Mouse (Mus musculus): Measurements from ENCODE around the gene Clic1.
"Not testable (repeated sequence)": the region's sequence is repeated elsewhere in the genome, so short reads cannot be mapped to it uniquely, and the experiment has no call there.

Clic1 gene

GRCm38 (mm10) chr17:35021163-35021808, 28.5 kb upstream of the Clic1 start:
- DNase-seq (ENCODE audit: low spot score in 2 of 2) = peak; percentile 74 to 84

GRCm38 (mm10) chr17:35021842-35022477, 27.8 kb upstream of the Clic1 start:
- no peak for DNase-seq (ENCODE audit: low spot score in 2 of 2)

GRCm38 (mm10) chr17:35022541-35023060, 27.2 kb upstream of the Clic1 start:
- no peak for DNase-seq (ENCODE audit: low spot score in 2 of 2)

- DNase-seq (ENCODE audit: low spot score in 2 of 2) = no peak
These were observed 26.5 kb upstream of the Clic1 start for GRCm38 (mm10) chr17:35023221-35023620.

- DNase-seq (ENCODE audit: low spot score in 2 of 2) = no peak
These were observed 26.0 kb upstream of the Clic1 start for GRCm38 (mm10) chr17:35023756-35024155.

GRCm38 (mm10) chr17:35024261-35024660, 25.5 kb upstream of the Clic1 start:
- no peak for DNase-seq (ENCODE audit: low spot score in 2 of 2)

- DNase-seq (ENCODE audit: low spot score in 2 of 2) = no peak
These were observed 24.9 kb upstream of the Clic1 start for GRCm38 (mm10) chr17:35024691-35025488.

GRCm38 (mm10) chr17:35026206-35026605, 23.6 kb upstream of the Clic1 start:
- DNase-seq (ENCODE audit: low spot score in 2 of 2) = no peak

- no peak for DNase-seq (ENCODE audit: low spot score in 2 of 2)
These were observed 22.3 kb upstream of the Clic1 start, which contains the start of gene Sapcd1 for GRCm38 (mm10) chr17:35027277-35028068. Sapcd1 (minus strand) TSS chr17:35028016.

- DNase-seq (ENCODE audit: low spot score in 2 of 2) = no peak
These were observed 21.5 kb upstream of the Clic1 start for GRCm38 (mm10) chr17:35028315-35028714.

- DNase-seq (ENCODE audit: low spot score in 2 of 2) = peak; percentile 55 to 67
These were observed 19.9 kb upstream of the Clic1 start for GRCm38 (mm10) chr17:35029691-35030532.

- no peak for DNase-seq (ENCODE audit: low spot score in 2 of 2)
These were observed 18.5 kb upstream of the Clic1 start for GRCm38 (mm10) chr17:35031272-35031671.

GRCm38 (mm10) chr17:35031880-35032279, 17.9 kb upstream of the Clic1 start:
- DNase-seq (ENCODE audit: low spot score in 2 of 2) = no peak

- no peak for DNase-seq (ENCODE audit: low spot score in 2 of 2)
These were observed 17.4 kb upstream of the Clic1 start for GRCm38 (mm10) chr17:35032323-35032870.

- not testable (repeated sequence) for DNase-seq (ENCODE audit: low spot score in 2 of 2)
These were observed 16.1 kb upstream of the Clic1 start for GRCm38 (mm10) chr17:35033703-35034102.

GRCm38 (mm10) chr17:35034896-35035295, 14.9 kb upstream of the Clic1 start:
- no peak for DNase-seq (ENCODE audit: low spot score in 2 of 2)

GRCm38 (mm10) chr17:35039121-35039873, 10.5 kb upstream of the Clic1 start:
- DNase-seq (ENCODE audit: low spot score in 2 of 2) = no peak

- DNase-seq (ENCODE audit: low spot score in 2 of 2) = no peak
These were observed 6.0 kb upstream of the Clic1 start for GRCm38 (mm10) chr17:35043794-35044193.

Measured in natural killer cell, adult 2 months (primary cell).